Mouse (Mus musculus) olfactory bulb, adult 2 months (tissue): Measurements from ENCODE around the gene Prdm16.

ENCODE experiments used
- CTCF ChIP-seq: fragments of 200-500 bp; IDR thresholded peaks from 2 replicates; pipeline ENCODE4 v1.5.1; 2012; ENCODE audit warnings: low read depth, mild to moderate bottlenecking, low read length, moderate library complexity; ENCODE audit not compliant: insufficient read depth
- POLR2A ChIP-seq: fragments of 200-500 bp; IDR thresholded peaks from 2 replicates; pipeline ENCODE4 v1.6.1; 2012; ENCODE audit warnings: mild to moderate bottlenecking, low read depth, low read length, moderate library complexity; ENCODE audit not compliant: insufficient read depth

- no peak for TF ChIP-seq CTCF
- TF ChIP-seq POLR2A: no peak
Measured at GRCm38 (mm10) chr4:154438610-154439009, 198.1 kb downstream of the Prdm16 start.
